Mouse (Mus musculus) hindbrain, postnatal 0 days (tissue): ENCODE measurements around the gene Gm8050. TPM values are rescaled to one million over a fixed set of nuclear protein-coding genes. Genes with fewer than 3 reads are reported as not detected.
"Not testable (repeated sequence)": the region's sequence is repeated elsewhere in the genome, so short reads cannot be mapped to it uniquely, and the experiment has no call there.

Source experiments
- ATAC-seq: fragments of 200-750 bp; cut with Nextera tagmentation; 2 replicates; pipeline ENCODE4 v1.8.0; 2017; ENCODE audit warnings: mild to moderate bottlenecking, moderate TSS enrichment, moderate library complexity
- DNase-seq: peaks from one replicate; pipeline ENCODE4 v3.0.0-alpha.2; 2015; ENCODE audit warnings: low spot score
- H3K27ac ChIP-seq: fragments of 300-500 bp; sonication (generic); 2 replicates; pipeline ENCODE4 v1.5.1; 2014; ENCODE audit warnings: mild to moderate bottlenecking
- H3K27me3 ChIP-seq: fragments of 300-500 bp; sonication (generic); 2 replicates; pipeline ENCODE4 v1.6.1; 2014; ENCODE audit warnings: low read length, mixed read lengths; ENCODE audit not compliant: insufficient read depth
- H3K36me3 ChIP-seq: fragments of 300-500 bp; sonication (generic); 2 replicates; pipeline ENCODE4 v1.6.1; 2014; ENCODE audit warnings: low read length, mixed read lengths; ENCODE audit not compliant: insufficient read depth
- H3K4me1 ChIP-seq: fragments of 300-500 bp; sonication (generic); 2 replicates; pipeline ENCODE4 v1.6.1; 2014; ENCODE audit warnings: antibody characterized with exemption, low read length, mixed read lengths; ENCODE audit not compliant: insufficient read depth
- H3K4me2 ChIP-seq: fragments of 300-500 bp; sonication (generic); 2 replicates; pipeline ENCODE4 v1.6.1; 2014; ENCODE audit warnings: low read depth, mild to moderate bottlenecking, low read length, moderate library complexity, mixed read lengths
- H3K4me3 ChIP-seq: fragments of 300-500 bp; sonication (generic); 2 replicates; pipeline ENCODE4 v1.5.1; 2014; ENCODE audit warnings: low read length
- H3K9ac ChIP-seq: fragments of 300-500 bp; sonication (generic); replicated peaks from 2 replicates; pipeline ENCODE4 v1.6.1; 2014; ENCODE audit warnings: mild to moderate bottlenecking, low read length, moderate library complexity, mixed read lengths
- H3K9me3 ChIP-seq: fragments of 300-500 bp; sonication (generic); 2 replicates; pipeline ENCODE4 v1.6.1; 2016; ENCODE audit warnings: low read length, mixed read lengths
- CTCF ChIP-seq: IDR thresholded peaks from 2 replicates; pipeline ENCODE4 v1.5.1; 2016; ENCODE audit warnings: antibody characterized with exemption, control low read depth, low read depth
- WGBS: fragments of 180-500 bp; shearing (Covaris S2); extraction: QIAGEN DNeasy Blood & Tissue Kit; methylation state at CpG from one replicate; pipeline ENCODE4 v1.1.7; 2014; 5-methylcytosine and 5-hydroxymethylcytosine counted together
- polyA plus RNA-seq: library from polyadenylated mRNA; unstranded; fragments of >200 nt; fragmentation: Nextera tagmentation; extraction: Ambion mirVana; gene quantifications from 2 replicates; pipeline ENCODE4 v1.2.1, GENCODE M21; 2015
- total RNA-seq: library from RNA; depleted of rRNA; stranded (reverse); fragments of >200 nt; gene quantifications from 2 replicates; pipeline ENCODE4 v1.2.3, GENCODE M21; 2014; rRNA removed

The Gm8050 gene
- not detected in 2 replicates for total RNA-seq
- polyA plus RNA-seq, result not detected in 2 replicates

DNA sequence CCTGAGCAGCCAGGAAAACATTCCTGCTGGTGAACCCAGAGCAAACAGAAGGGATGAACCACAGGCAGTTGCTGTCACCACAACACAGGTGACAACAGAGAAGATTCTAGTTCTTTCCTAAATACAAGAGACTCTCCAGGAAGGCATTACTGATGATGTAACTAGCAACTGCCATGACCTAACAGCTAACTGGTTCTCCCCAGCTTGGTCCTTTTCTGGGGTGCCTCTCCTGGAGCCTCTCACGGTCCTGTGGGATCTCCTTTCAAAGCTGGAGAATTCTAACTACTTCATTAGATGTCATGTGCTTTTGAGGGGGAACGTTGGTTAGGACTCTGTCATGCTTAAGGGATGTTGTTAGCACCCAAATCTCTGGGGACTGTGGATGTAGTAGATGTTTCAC, at the start of gene Gm8050:
Gm8050 (minus strand) TSS at position 101 of the 400 bp plus-strand sequence.
- not testable (repeated sequence) for H3K4me3 ChIP-seq, H3K4me2 ChIP-seq, H3K4me1 ChIP-seq, DNase-seq, H3K9ac ChIP-seq, ATAC-seq, H3K9me3 ChIP-seq, H3K27ac ChIP-seq, H3K36me3 ChIP-seq, H3K27me3 ChIP-seq
- WGBS, result no CpG with 5 or more reads among the region's 2 CpGs

GRCm38 (mm10) chr14:6757231-6757536, 37.1 kb upstream of the Gm8050 start:
- WGBS, result 7% methylated on average over 3 of the region's 13 CpGs
- not testable (repeated sequence) for H3K4me2 ChIP-seq, ATAC-seq, H3K36me3 ChIP-seq, H3K4me1 ChIP-seq, H3K27ac ChIP-seq, H3K9ac ChIP-seq, DNase-seq, H3K27me3 ChIP-seq, H3K9me3 ChIP-seq
- peak; percentile 56 for TF ChIP-seq CTCF
- peak overlapping the region; percentile 37 for H3K4me3 ChIP-seq

GRCm38 (mm10) chr14:6756384-6757230, 36.6 kb upstream of the Gm8050 start:
- peak; percentile 8 for DNase-seq
- ATAC-seq, H3K27ac ChIP-seq, H3K36me3 ChIP-seq, H3K9ac ChIP-seq, H3K4me1 ChIP-seq, H3K9me3 ChIP-seq, H3K27me3 ChIP-seq: not testable (repeated sequence)
- 1% methylated on average over 29 of the region's 67 CpGs for WGBS
- Histone ChIP-seq H3K4me3 (peak overlapping the region; percentile 37), H3K4me2 (peak overlapping the region; percentile 37; the same call in 1 of the 2 replicates)

- H3K4me1 ChIP-seq, H3K36me3 ChIP-seq, H3K9me3 ChIP-seq, ATAC-seq, H3K9ac ChIP-seq, H3K27me3 ChIP-seq, H3K27ac ChIP-seq, H3K4me2 ChIP-seq, H3K4me3 ChIP-seq, DNase-seq: not testable (repeated sequence)
- no CpG with 5 or more reads among the region's 2 CpGs for WGBS
Observed at GRCm38 (mm10) chr14:6742232-6742631, 22.2 kb upstream of the Gm8050 start, which contains the start of gene Gm3636. Gm3636 (minus strand) TSS chr14:6742332.

- DNase-seq, H3K27ac ChIP-seq, H3K27me3 ChIP-seq, H3K4me1 ChIP-seq, H3K36me3 ChIP-seq, H3K4me3 ChIP-seq, ATAC-seq, H3K9me3 ChIP-seq, H3K9ac ChIP-seq, H3K4me2 ChIP-seq: not testable (repeated sequence)
- WGBS, result no CpG with 5 or more reads among the region's 1 CpGs
Observed at GRCm38 (mm10) chr14:6684070-6684469, 36.0 kb downstream of the Gm8050 start, which contains the start of gene Gm10251. Gm10251 (minus strand) TSS chr14:6684170.

Other genes with a start within 250 kb of the Gm8050 start
- not detected in 2 replicates for gene Gm8356, start 183.0 kb downstream of the Gm8050 start, total RNA-seq
- not detected in 2 replicates for gene Gm8356, start 183.0 kb downstream of the Gm8050 start, polyA plus RNA-seq
- 0.18 TPM in 1 of 2 replicates, not detected in the other for gene Gm3629, start 129.6 kb downstream of the Gm8050 start, total RNA-seq
- gene Gm3629, start 129.6 kb downstream of the Gm8050 start, polyA plus RNA-seq, result 0.55 and 1.8 TPM in 2 replicates
- not detected in 2 replicates for gene Gm3460, start 97.8 kb downstream of the Gm8050 start, total RNA-seq
- 0.45 TPM in 1 of 2 replicates, not detected in the other for gene Gm3460, start 97.8 kb downstream of the Gm8050 start, polyA plus RNA-seq
- not detected in 2 replicates for gene Gm10251, start 36.1 kb downstream of the Gm8050 start, total RNA-seq
- not detected in 2 replicates for gene Gm10251, start 36.1 kb downstream of the Gm8050 start, polyA plus RNA-seq
- gene Gm3636, start 22.1 kb upstream of the Gm8050 start, total RNA-seq, result 6.0 and 9.5 TPM in 2 replicates
- gene Gm3636, start 22.1 kb upstream of the Gm8050 start, polyA plus RNA-seq, result 12.5 and 13.4 TPM in 2 replicates
- gene Gm8362, start 54.2 kb upstream of the Gm8050 start, total RNA-seq, result not detected in 2 replicates
- gene Gm8362, start 54.2 kb upstream of the Gm8050 start, polyA plus RNA-seq, result not detected in 2 replicates
- not detected in 2 replicates for gene Gm3642, start 120.1 kb upstream of the Gm8050 start, total RNA-seq
- not detected in 2 replicates for gene Gm3642, start 120.1 kb upstream of the Gm8050 start, polyA plus RNA-seq
- gene Gm3667, start 169.7 kb upstream of the Gm8050 start, total RNA-seq, result 5.2 and 6.8 TPM in 2 replicates
- 11.2 and 13.7 TPM in 2 replicates for gene Gm3667, start 169.7 kb upstream of the Gm8050 start, polyA plus RNA-seq